Mouse (Mus musculus): Measurements from ENCODE around the gene Col11a1.

Col11a1 gene

GRCm38 (mm10) chr3:114029971-114030635 lies at the start of gene Col11a1:
Gene Col11a1 (plus strand): TSS chr3:114030540.
- DNase-seq (ENCODE audit: low spot score in 2 of 2), result peak in 1 of 2 experiments; percentile 47

- no peak for DNase-seq (ENCODE audit: low spot score in 2 of 2)
These were observed 39.4 kb upstream of the Col11a1 start for GRCm38 (mm10) chr3:113990936-113991335.

- DNase-seq (ENCODE audit: low spot score in 2 of 2), result no peak
These were observed 546 bp downstream of the Col11a1 start for GRCm38 (mm10) chr3:114030886-114031285.

GRCm38 (mm10) chr3:114031351-114032213 lies 1.2 kb downstream of the Col11a1 start:
- DNase-seq (ENCODE audit: low spot score in 2 of 2), result peak in 1 of 2 experiments; percentile 4

- DNase-seq (ENCODE audit: low spot score in 2 of 2), result peak in 1 of 2 experiments; percentile 27
These were observed 2.0 kb downstream of the Col11a1 start for GRCm38 (mm10) chr3:114032333-114032732.

GRCm38 (mm10) chr3:114052406-114052805 lies 22.1 kb downstream of the Col11a1 start:
- no peak for DNase-seq (ENCODE audit: low spot score in 2 of 2)

- DNase-seq (ENCODE audit: low spot score in 2 of 2), result no peak
These were observed 23.2 kb downstream of the Col11a1 start for GRCm38 (mm10) chr3:114053501-114053900.

GRCm38 (mm10) chr3:114065123-114065522 lies 34.8 kb downstream of the Col11a1 start:
- DNase-seq (ENCODE audit: low spot score in 2 of 2), result no peak

GRCm38 (mm10) chr3:114065587-114065986 lies 35.2 kb downstream of the Col11a1 start:
- peak; percentile 30 to 57 for DNase-seq (ENCODE audit: low spot score in 2 of 2)

GRCm38 (mm10) chr3:114099335-114099734 lies 69.0 kb downstream of the Col11a1 start:
- DNase-seq (ENCODE audit: low spot score in 2 of 2), result no peak

GRCm38 (mm10) chr3:114107099-114107498 lies 76.8 kb downstream of the Col11a1 start:
- no peak for DNase-seq (ENCODE audit: low spot score in 2 of 2)

GRCm38 (mm10) chr3:114147140-114147539 lies 116.8 kb downstream of the Col11a1 start:
- no peak for DNase-seq (ENCODE audit: low spot score in 2 of 2)

GRCm38 (mm10) chr3:114197964-114198750 lies 167.8 kb downstream of the Col11a1 start:
- no peak for DNase-seq (ENCODE audit: low spot score in 2 of 2)

GRCm38 (mm10) chr3:114212255-114212654 lies 181.9 kb downstream of the Col11a1 start:
- no peak for DNase-seq (ENCODE audit: low spot score in 2 of 2)

GRCm38 (mm10) chr3:114216105-114216504 lies 185.8 kb downstream of the Col11a1 start:
- no peak for DNase-seq (ENCODE audit: low spot score in 2 of 2)

GRCm38 (mm10) chr3:114229501-114229900 lies 199.2 kb downstream of the Col11a1 start:
- DNase-seq (ENCODE audit: low spot score in 2 of 2), result no peak
